Mouse (Mus musculus): Measurements from ENCODE around the gene Cep128. TPM values are rescaled to one million over a fixed set of nuclear protein-coding genes. Genes with fewer than 3 reads are reported as not detected.

Cep128 gene
- polyA plus RNA-seq, 1 experiment from 2014 or later: 9.0 TPM

DNA sequence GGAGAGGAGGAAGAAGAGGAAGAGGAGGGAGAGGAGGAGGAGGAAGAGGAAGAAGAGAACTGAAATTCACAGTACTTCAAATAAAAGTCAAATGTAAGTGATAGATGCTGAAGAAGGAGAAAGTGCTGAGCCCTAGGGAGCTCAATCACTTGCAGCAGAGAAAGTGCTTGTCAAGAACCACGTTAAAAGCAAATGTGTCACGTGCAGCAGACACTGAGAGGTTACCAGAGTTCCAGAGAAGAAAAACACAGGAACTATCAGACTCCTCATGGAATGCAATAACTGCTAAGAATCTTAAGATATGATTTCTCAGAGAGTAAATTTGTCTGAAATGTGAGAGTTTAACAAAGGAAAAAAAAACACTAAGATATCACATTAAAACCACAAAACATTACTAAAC is 225.7 kb downstream of the Cep128 start:
- no peaks in the 10 kb centered on the region for H3K4me1 ChIP-seq (replicated peaks)
- 33% methylated on average over 2 of the region's 2 CpGs for WGBS
- no peaks in the 10 kb centered on the region for H3K9me3 ChIP-seq
- no peak overlapping the region for H3K9ac ChIP-seq
- no peak for ATAC-seq
- no peak overlapping the region for H3K4me3 ChIP-seq (replicated peaks)
- H3K27me3 ChIP-seq (replicated peaks): no peaks in the 10 kb centered on the region
- H3K36me3 ChIP-seq: no peaks in the 10 kb centered on the region
- H3K4me2 ChIP-seq (replicated peaks): no peak overlapping the region
- H3K27ac ChIP-seq: no peak overlapping the region

DNA sequence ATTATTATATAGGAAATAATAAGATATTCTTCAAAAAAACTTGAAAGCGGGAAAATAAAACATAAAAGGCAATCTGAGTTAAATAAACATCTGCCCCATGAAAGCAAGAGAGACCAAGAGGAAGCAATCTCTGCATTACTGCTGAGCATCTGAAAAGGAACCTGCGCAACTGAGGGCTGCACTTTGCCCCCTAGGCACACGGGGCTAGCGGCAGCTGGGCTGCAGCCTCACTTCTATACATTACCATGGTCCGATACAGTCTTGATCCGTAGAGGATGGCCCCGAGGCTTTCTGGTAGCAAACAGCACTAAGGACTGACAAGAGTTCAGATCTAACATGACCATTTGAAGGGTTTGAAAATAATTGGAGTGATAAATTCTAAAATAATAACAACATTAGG is 230.2 kb downstream of the Cep128 start:
- no peaks in the 10 kb centered on the region for H3K4me1 ChIP-seq (replicated peaks)
- no peak overlapping the region for H3K9ac ChIP-seq
- no peak overlapping the region for H3K4me3 ChIP-seq (replicated peaks)
- H3K36me3 ChIP-seq: no peaks in the 10 kb centered on the region
- no peak overlapping the region for H3K27ac ChIP-seq
- H3K9me3 ChIP-seq: no peaks in the 10 kb centered on the region
- 71% methylated on average over 7 of the region's 7 CpGs for WGBS
- no peak overlapping the region for H3K4me2 ChIP-seq (replicated peaks)
- no peaks in the 10 kb centered on the region for H3K27me3 ChIP-seq (replicated peaks)
- ATAC-seq: 0 out of 2 replicates have a peak, but pooled peaks have one; percentile 51

DNA sequence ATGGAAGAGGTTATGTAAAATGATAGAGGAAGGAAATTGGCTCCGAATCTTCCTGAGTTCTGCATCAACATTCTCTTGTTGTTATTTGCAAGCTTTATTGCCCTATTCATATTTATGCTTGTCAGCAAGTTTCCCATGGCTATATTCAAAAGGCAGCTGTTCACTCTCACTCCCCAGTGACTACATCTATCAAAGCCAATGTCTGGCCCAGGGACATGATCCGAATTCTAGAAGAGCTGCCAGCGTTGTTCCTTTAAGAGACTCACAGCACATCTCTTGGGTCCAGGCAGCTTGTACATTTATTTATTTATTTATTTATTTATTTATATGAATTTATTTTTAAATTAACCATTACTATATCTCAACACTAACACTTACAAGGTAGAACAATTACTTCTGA is 235.1 kb downstream of the Cep128 start:
- H3K36me3 ChIP-seq: no peaks in the 10 kb centered on the region
- H3K27ac ChIP-seq: no peak overlapping the region
- H3K9ac ChIP-seq: no peak overlapping the region
- no peak for ATAC-seq
- H3K4me3 ChIP-seq (replicated peaks): no peak overlapping the region
- no peaks in the 10 kb centered on the region for H3K9me3 ChIP-seq
- no peaks in the 10 kb centered on the region for H3K27me3 ChIP-seq (replicated peaks)
- no peaks in the 10 kb centered on the region for H3K4me1 ChIP-seq (replicated peaks)
- H3K4me2 ChIP-seq (replicated peaks): no peak overlapping the region
- 87% methylated on average over 3 of the region's 3 CpGs for WGBS

DNA sequence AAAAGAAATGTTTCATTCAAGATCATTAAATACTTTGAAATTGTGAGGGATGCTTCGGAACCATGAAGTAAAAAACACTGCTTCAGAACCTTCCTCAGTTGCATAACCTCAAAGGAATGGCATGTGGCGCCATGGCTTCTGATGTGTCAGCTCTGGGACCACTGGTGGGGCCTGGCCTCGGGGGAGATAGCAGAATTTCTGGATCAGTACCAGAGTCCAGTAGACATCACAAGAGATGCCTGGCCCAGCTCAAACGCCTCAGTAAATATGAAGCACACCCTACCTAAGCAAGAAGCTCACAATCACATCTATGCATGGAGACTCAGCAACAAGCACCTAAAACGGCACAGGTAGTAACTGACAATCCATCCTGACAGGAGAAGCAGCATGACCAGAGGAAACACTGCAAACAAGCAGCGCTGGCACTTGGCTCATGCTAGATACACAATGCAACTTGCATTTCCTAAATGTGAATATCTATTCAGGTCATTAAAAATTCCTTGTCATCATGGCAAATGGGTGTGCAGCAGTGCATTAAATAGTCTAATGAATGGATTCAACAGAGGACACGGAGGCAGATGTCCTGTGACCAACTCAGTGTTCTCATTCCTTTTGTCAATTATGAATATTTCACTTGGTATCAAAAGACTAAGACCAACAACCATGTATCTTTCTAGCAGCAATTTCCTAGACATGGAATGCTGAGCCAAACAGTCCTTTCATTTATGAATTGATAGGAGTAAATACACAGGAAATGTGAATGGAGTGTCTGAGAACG is 249.3 kb downstream of the Cep128 start:
- Histone ChIP-seq H3K9me3 (no peaks in the 10 kb centered on the region), H3K4me1 (replicated peaks) (no peaks in the 10 kb centered on the region), H3K9ac (no peak overlapping the region), H3K4me3 (replicated peaks) (no peak overlapping the region), H3K4me2 (replicated peaks) (no peak overlapping the region), H3K27ac (no peak overlapping the region), H3K27me3 (replicated peaks) (no peaks in the 10 kb centered on the region), H3K36me3 (no peaks in the 10 kb centered on the region)
- 88% methylated on average over 8 of the region's 8 CpGs for WGBS
- no peak for ATAC-seq

DNA sequence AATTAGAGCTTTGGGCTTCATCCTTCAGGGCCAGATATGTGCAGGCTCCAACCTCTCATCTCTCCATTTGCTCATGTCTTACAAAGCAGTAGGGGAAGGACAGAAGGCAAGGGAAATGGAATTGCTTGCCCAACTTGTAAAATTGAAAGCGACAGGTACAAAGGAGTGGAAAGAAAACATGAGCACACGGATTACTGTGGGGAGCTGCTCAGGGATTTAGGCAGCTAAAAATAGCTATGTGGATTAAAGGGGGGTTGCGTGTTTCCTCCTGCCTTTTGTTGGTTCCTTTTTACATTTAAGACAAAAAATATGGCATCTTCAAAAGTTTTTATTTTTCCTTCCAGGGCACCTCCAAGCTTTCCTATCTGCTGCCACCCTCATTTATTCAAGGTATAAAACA is 269.2 kb downstream of the Cep128 start:
- H3K4me1 ChIP-seq (replicated peaks): no peaks in the 10 kb centered on the region
- no peaks in the 10 kb centered on the region for H3K27me3 ChIP-seq (replicated peaks)
- H3K4me3 ChIP-seq (replicated peaks): no peak overlapping the region
- no peak overlapping the region for H3K27ac ChIP-seq
- H3K9me3 ChIP-seq: no peaks in the 10 kb centered on the region
- WGBS: 64% methylated on average over 3 of the region's 3 CpGs
- H3K9ac ChIP-seq: no peak overlapping the region
- no peak for ATAC-seq
- no peaks in the 10 kb centered on the region for H3K36me3 ChIP-seq
- no peak overlapping the region for H3K4me2 ChIP-seq (replicated peaks)

DNA sequence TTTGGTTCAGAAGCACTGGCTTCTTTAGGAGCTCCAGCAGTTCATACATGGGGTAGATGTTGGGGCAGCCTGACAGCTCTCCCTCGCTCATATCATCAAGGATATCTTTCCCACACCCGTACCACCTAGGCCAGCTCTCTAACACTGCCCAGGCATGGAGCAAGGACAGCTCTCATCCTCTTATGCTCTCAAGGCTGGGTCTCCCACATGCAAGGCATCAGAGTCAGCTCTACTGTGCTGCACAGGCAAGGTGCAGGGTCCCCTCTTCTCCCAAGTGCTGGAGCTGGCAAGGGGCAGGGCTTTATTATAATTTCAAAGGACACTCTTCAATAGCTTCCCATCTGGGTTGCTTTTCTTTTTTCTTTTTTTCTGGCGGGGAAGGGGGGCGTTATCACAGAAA is 280.9 kb downstream of the Cep128 start:
- no peaks in the 10 kb centered on the region for H3K4me1 ChIP-seq (replicated peaks)
- no peaks in the 10 kb centered on the region for H3K27me3 ChIP-seq (replicated peaks)
- 86% methylated on average over 4 of the region's 4 CpGs for WGBS
- H3K4me2 ChIP-seq (replicated peaks): no peak overlapping the region
- no peak overlapping the region for H3K4me3 ChIP-seq (replicated peaks)
- H3K9ac ChIP-seq: no peak overlapping the region
- no peaks in the 10 kb centered on the region for H3K9me3 ChIP-seq
- H3K27ac ChIP-seq: no peak overlapping the region
- no peak for ATAC-seq
- H3K36me3 ChIP-seq: no peaks in the 10 kb centered on the region

DNA sequence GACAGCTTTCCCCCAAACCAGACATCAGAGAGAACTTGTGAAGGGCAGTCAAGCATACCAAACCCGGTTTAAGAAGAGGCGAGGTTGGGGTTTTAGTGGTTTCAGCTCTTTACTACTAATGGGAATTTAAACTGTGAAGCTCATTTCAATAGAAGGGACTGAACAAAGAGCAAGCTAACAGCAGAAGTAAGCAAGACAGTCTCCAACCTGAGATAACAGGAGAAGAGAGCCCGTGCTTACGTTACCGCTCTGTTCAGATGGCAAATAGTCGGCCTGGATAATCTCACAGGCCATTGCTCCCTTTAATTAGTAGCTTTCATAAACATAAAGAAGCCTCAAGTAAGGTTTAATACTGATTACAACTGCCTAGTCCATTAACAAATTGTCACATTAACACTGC is 286.3 kb downstream of the Cep128 start:
- H3K27ac ChIP-seq: no peak overlapping the region
- H3K36me3 ChIP-seq: no peaks in the 10 kb centered on the region
- WGBS: 68% methylated on average over 6 of the region's 6 CpGs
- ATAC-seq: no peak
- no peak overlapping the region for H3K4me3 ChIP-seq (replicated peaks)
- H3K27me3 ChIP-seq (replicated peaks): no peaks in the 10 kb centered on the region
- H3K4me1 ChIP-seq (replicated peaks): no peaks in the 10 kb centered on the region
- no peaks in the 10 kb centered on the region for H3K9me3 ChIP-seq
- no peak overlapping the region for H3K4me2 ChIP-seq (replicated peaks)
- H3K9ac ChIP-seq: no peak overlapping the region

DNA sequence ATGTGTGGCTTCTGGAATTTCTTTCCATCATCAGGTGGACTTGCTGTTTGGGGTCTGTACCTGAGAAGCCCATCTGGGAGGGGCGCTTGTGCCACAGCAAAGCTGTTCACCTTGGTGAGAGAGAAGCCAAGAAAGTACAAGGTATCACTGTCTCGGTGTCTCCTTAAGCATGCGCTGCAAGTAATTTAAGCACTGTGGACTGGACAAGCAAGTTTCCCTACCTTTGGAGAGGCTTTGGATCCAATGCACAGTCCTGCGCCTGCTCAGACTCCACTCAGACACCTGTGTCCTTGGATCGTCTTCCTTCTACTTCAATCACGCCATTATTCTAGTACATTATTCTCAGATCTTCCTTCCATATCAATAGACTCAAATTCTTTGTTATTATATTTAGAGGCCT is 288.0 kb downstream of the Cep128 start:
- Histone ChIP-seq H3K36me3 (no peaks in the 10 kb centered on the region), H3K9ac (no peak overlapping the region), H3K27me3 (replicated peaks) (no peaks in the 10 kb centered on the region), H3K9me3 (no peaks in the 10 kb centered on the region), H3K4me3 (replicated peaks) (no peak overlapping the region), H3K4me1 (replicated peaks) (no peaks in the 10 kb centered on the region), H3K27ac (no peak overlapping the region), H3K4me2 (replicated peaks) (no peak overlapping the region)
- 92% methylated on average over 6 of the region's 6 CpGs for WGBS
- no peak for ATAC-seq

DNA sequence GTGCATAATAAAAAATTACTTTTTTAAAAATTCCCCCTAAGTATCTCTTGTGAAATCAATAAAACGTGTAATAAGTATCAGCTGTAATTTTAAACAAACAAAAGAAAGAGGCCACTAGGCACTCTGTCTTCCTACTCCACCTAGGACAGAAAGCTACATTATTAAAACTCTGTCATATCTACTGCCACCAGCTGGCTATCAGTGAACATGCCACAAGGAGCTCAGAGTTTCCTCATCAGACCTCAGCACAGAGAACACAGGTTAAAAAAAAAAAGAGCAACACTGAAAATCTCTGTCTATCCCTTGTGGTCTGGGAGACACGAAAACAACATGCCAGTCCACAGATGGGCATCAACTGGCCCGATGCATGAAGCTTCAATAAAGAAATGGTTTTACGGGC is 295.9 kb downstream of the Cep128 start:
- H3K27me3 ChIP-seq (replicated peaks): no peaks in the 10 kb centered on the region
- H3K4me1 ChIP-seq (replicated peaks): no peaks in the 10 kb centered on the region
- H3K9me3 ChIP-seq: no peaks in the 10 kb centered on the region
- H3K9ac ChIP-seq: no peak overlapping the region
- H3K36me3 ChIP-seq: no peaks in the 10 kb centered on the region
- no peak overlapping the region for H3K27ac ChIP-seq
- no peak overlapping the region for H3K4me2 ChIP-seq (replicated peaks)
- no peak overlapping the region for H3K4me3 ChIP-seq (replicated peaks)
- no peak for ATAC-seq
- 83% methylated on average over 4 of the region's 4 CpGs for WGBS

DNA sequence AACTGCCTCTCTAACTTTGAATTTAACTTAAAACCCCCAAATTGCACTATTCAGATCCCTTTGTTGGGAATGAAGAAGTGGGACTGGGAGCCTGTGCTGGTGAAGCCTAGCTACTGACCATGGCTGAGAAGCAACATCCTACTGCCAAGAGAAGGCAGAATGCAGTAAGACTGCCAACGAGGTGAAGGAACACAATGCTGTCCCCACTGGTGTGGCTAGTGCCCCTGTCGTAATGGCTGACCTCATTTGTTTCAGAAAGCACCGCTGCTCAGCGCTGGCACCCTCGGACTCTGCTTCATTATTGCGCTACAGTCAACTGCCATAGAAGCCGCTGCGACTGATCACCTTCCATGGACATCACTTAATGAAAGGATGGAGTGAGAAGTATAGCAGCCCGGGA is 298.2 kb downstream of the Cep128 start:
- no peak overlapping the region for H3K4me2 ChIP-seq (replicated peaks)
- H3K4me1 ChIP-seq (replicated peaks): no peaks in the 10 kb centered on the region
- no peaks in the 10 kb centered on the region for H3K36me3 ChIP-seq
- H3K9ac ChIP-seq: no peak overlapping the region
- no peaks in the 10 kb centered on the region for H3K9me3 ChIP-seq
- WGBS: 90% methylated on average over 9 of the region's 9 CpGs
- no peaks in the 10 kb centered on the region for H3K27me3 ChIP-seq (replicated peaks)
- no peak for ATAC-seq
- no peak overlapping the region for H3K27ac ChIP-seq
- no peak overlapping the region for H3K4me3 ChIP-seq (replicated peaks)

DNA sequence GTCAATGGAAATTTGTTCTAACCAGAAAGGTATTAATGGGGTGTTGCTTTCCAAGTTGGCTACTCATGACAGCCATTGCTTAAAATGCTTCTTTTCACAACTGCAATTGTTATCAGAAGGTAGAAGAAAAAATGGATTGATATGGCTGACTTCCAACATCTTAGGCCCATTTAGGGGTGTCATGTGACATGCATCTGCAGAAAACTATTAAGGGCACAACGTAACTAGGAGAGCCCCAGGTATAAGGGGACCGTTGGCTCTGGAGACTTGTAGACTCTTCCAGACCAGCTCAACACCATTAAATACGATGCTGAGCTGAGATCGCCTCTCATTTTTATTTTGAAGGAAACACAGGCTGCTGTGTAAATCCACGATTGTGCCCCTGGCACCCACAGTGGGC is 308.6 kb downstream of the Cep128 start:
- Histone ChIP-seq H3K27me3 (replicated peaks) (no peaks in the 10 kb centered on the region), H3K4me3 (replicated peaks) (no peak overlapping the region), H3K4me2 (replicated peaks) (no peak overlapping the region), H3K36me3 (no peaks in the 10 kb centered on the region; the same call in 1 of the 2 replicates), H3K27ac (no peak overlapping the region), H3K9me3 (no peaks in the 10 kb centered on the region), H3K4me1 (replicated peaks) (no peaks in the 10 kb centered on the region), H3K9ac (no peak overlapping the region)
- no peak for ATAC-seq
- WGBS: 94% methylated on average over 5 of the region's 5 CpGs

DNA sequence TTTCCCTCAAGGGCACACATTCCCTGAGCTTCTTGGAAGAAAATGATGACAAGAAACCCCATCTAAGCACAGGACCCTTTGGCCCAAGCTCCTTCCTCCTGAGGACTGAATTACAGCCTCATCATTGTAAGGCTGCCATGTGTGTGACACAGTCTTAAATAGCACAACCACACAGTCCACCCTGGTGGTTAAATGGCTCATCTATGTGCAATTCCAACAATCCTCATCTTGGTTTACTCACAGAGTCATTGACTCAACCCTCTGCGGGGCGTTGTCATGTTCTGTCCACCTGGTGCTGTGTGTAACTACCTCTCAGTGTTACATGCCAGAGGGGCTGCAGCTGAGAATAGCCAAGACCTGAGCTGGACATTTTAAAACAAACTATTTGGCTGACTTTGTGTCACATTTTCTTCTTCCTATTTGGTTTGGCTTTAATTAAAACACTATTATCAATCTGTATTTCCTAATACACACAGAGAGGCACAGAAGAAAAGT is 313.6 kb downstream of the Cep128 start:
- H3K4me2 ChIP-seq (replicated peaks): no peak overlapping the region
- H3K27ac ChIP-seq: no peak overlapping the region
- ATAC-seq: no peak
- no peak overlapping the region for H3K9ac ChIP-seq
- no peaks in the 10 kb centered on the region for H3K27me3 ChIP-seq (replicated peaks)
- H3K4me1 ChIP-seq (replicated peaks): no peaks in the 10 kb centered on the region
- no peak overlapping the region for H3K4me3 ChIP-seq (replicated peaks)
- WGBS: 91% methylated on average over 2 of the region's 2 CpGs
- H3K36me3 ChIP-seq: no peaks in the 10 kb centered on the region
- no peaks in the 10 kb centered on the region for H3K9me3 ChIP-seq

DNA sequence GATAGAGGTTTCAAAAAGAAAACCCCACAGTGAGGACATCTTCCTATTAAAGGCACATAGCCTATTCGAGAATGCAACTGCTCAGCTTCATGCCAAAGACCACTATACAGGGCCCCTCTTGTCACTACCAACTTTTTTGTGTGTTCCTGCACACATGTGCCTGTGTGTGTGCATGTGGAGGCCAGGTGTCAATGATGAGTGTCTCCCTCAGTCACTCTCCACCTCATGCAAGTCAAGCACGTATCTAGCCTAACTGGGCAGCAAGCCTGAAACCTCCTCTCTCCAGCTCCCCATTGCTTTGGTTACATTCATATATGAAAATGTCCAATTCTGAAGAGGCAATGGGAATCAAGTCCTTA is 317.1 kb downstream of the Cep128 start:
- Histone ChIP-seq H3K9ac (no peak overlapping the region), H3K4me2 (replicated peaks) (no peak overlapping the region), H3K27me3 (replicated peaks) (no peaks in the 10 kb centered on the region), H3K9me3 (no peaks in the 10 kb centered on the region), H3K4me3 (replicated peaks) (no peak overlapping the region), H3K27ac (no peak overlapping the region), H3K36me3 (no peaks in the 10 kb centered on the region), H3K4me1 (replicated peaks) (no peaks in the 10 kb centered on the region)
- ATAC-seq: no peak
- 92% methylated on average over 2 of the region's 2 CpGs for WGBS

Measured in intestine, embryonic 15.5 days (tissue).